Mouse (Mus musculus) kidney, postnatal 25 days (tissue): ENCODE data around the gene Morn2.

Source experiments
- DNase-seq, 2 experiments: peaks; one replicate each; pipeline ENCODE4 v3.0.0; 2021; ENCODE audit warnings: mixed read lengths in 2 of 2

Morn2 gene

DNA sequence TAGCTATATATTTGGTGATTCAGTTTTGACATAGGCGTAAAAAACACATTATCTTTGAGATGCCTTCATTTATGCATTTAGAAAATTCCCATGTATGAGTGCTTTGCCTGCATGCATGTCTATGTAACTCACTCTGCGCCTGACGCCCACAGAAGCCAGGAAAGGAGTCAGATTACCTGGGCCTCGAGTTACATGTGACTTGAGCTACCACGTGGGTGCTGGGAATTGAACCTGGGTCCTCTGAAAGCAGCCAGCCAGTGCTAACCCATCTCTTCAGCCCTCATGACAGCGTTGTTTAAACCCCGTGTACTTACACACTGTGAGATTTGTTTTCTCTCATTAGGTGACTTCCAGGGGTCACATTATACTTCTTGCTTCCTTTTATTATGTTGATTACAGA is 34.5 kb downstream of the Morn2 start:
- no peak for DNase-seq

DNA sequence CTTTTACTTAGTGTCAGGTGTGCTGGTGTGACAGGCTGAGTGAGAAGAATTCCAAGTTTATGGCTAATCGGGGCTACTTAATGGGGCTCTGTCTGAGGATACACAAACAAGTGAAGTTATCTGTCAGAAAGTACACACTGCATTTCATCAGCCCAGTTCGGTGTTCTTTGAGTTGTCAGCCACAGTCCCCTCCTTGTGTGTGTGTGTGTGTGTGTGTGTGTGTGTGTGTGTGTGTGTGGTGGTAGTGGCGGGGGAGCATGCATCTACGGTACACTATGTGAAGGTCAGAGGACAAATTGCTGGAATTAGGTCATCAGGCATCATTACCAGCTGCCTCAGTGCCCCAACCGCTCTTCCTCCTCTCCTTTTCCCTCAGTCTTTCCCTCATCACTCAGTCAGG is 35.5 kb downstream of the Morn2 start:
- no peak for DNase-seq

DNA sequence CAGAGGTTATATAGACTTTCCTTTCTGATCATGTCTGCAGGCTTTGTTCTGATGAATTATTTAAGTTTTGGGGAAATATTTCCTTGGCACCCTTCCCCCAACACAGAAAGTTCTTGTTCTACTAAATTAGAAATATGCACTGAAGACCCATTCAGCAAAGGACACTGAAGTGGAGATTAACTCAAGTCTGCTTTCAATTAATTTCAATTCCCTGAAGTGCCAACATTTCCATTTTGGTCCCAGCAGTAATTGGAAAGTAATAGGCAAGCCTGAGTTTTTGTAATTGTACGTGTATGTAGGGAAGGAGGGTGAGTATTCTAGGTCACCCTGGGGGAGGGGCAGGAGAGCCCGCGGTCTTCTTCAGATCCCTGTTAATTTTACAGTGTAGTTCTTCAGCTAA is 36.4 kb downstream of the Morn2 start:
- DNase-seq: no peak

DNA sequence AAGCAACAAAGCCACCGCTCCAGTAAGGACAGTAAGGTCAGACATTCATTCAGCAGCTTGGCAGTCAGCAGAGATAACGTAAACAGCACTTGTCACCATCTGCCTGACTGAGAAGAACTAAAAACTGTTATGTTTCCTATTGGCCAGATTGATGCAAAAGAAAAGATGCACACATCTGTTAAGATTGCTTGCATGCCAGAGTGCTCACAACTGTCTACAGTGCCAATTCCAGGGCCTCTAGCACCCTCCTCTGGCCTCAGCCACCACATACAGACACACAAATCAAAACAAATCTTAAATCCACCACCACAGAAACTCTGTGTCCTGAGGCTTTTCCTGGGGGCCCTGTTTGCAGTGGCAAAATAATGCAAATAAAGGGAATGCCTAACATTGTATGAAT is 42.4 kb downstream of the Morn2 start:
- DNase-seq: no peak

DNA sequence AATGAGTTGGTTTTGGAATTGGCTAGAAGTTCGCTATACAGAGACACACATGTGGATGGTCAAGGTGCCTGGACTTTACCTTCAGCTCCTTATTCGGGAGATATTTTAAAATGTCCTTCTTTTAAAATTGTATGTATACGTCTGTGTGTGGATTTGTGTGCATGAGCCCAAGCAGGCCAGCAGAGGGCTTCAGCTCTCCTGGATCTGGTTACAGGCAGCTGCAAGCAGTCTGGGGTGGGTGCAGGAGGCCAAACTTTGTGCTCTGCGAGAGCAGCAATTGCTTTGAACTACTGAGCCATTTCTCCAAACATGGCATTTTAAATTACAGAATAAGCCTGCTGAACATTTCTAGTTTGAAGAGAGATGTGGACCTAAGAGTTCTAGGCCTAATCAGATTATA is 55.3 kb downstream of the Morn2 start:
- DNase-seq: no peak

DNA sequence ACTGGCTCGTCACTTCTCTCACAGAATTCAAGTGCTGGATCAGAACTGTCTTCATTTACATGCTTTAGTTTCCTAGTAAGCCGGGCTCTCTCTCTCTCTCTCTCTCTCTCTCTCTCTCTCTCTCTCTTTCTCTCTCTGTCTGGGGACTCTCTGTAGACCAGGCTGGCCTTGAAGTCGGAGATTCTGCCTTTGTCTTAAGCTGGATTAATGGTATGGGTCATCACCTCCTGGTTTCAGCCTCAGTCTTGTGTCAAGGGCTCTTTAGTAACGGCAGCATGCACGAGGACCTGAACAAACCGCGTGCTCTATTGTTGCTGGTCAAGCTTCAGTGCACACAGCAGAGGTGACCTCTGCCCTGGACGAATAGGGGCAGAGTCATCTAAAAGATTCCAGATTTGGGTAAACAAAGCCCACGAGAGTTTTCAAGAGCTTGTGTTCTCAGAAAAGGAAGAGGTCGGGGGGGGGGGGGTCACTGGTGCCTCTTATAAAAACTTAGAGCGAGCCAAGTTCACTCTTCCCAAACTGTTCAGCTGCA is 56.7 kb downstream of the Morn2 start:
- DNase-seq: peak in 1 of 2 experiments; percentile 10
